Mouse (Mus musculus) heart, embryonic 14.5 days (tissue): ENCODE measurements around the gene Cdkn1a. TPM values are rescaled to one million over a fixed set of nuclear protein-coding genes. Genes with fewer than 3 reads are reported as not detected.
A peak's percentile ranks its signal among the peaks of the same experiment; 100 is the strongest.

Experiments used
- ATAC-seq: fragments of 200-750 bp; cut with Nextera tagmentation; 2 replicates; pipeline ENCODE4 v1.8.0; 2017; ENCODE audit warnings: low read depth, moderate TSS enrichment; ENCODE audit not compliant: insufficient number of reproducible peaks, insufficient read depth, low FRiP score
- H3K27ac ChIP-seq, 2 experiments: fragments of 200-500 bp in 1 of 2; fragments of 300-500 bp in 1 of 2; sonication (generic) in 1 of 2; replicated peaks in 1 of 2; 2 replicates each; pipeline ENCODE4 v1.5.1; 2012 to 2014; ENCODE audit warnings: low read depth in 2 of 2, low read length in 2 of 2, control low read depth in 1 of 2, mild to moderate bottlenecking in 1 of 2, mixed read lengths in 1 of 2; ENCODE audit not compliant: control insufficient read depth in 1 of 2, insufficient read depth in 1 of 2
- H3K27me3 ChIP-seq: fragments of 300-500 bp; sonication (generic); 2 replicates; pipeline ENCODE4 v1.6.1; 2014; ENCODE audit warnings: mild to moderate bottlenecking, low read length, control low read depth; ENCODE audit not compliant: control insufficient read depth, insufficient read depth
- H3K36me3 ChIP-seq: fragments of 300-500 bp; sonication (generic); 2 replicates; pipeline ENCODE4 v1.6.1; 2014; ENCODE audit warnings: mild to moderate bottlenecking, control low read depth, low read length, mixed read lengths; ENCODE audit not compliant: control insufficient read depth, insufficient read depth
- H3K4me1 ChIP-seq, 2 experiments: fragments of 200-500 bp in 1 of 2; fragments of 300-500 bp in 1 of 2; sonication (generic) in 1 of 2; 2 replicates each; pipeline ENCODE4 v1.6.1; 2012 to 2014; ENCODE audit warnings: low read length in 2 of 2, control low read depth in 1 of 2, mixed read lengths in 1 of 2; ENCODE audit not compliant: control insufficient read depth in 2 of 2, insufficient read depth in 2 of 2
- H3K4me2 ChIP-seq: fragments of 300-500 bp; sonication (generic); 2 replicates; pipeline ENCODE4 v1.6.1; 2014; ENCODE audit warnings: mild to moderate bottlenecking, low read length
- H3K4me3 ChIP-seq, 2 experiments: fragments of 200-500 bp in 1 of 2; fragments of 300-500 bp in 1 of 2; sonication (generic) in 1 of 2; 2 replicates each; pipeline ENCODE4 v1.5.1; 2012 to 2014; ENCODE audit warnings: low read length in 2 of 2, mild to moderate bottlenecking in 2 of 2, control low read depth in 1 of 2, low read depth in 1 of 2, moderate library complexity in 1 of 2; ENCODE audit not compliant: control insufficient read depth in 1 of 2, insufficient read depth in 1 of 2
- H3K9ac ChIP-seq: fragments of 300-500 bp; sonication (generic); 2 replicates; pipeline ENCODE4 v1.6.1; 2014; ENCODE audit warnings: mild to moderate bottlenecking, low read length
- H3K9me3 ChIP-seq: fragments of 300-500 bp; sonication (generic); 2 replicates; pipeline ENCODE4 v1.6.1; 2016; ENCODE audit warnings: low read length, control low read depth; ENCODE audit not compliant: control insufficient read depth
- WGBS: fragments of 180-500 bp; shearing (Covaris S2); extraction: QIAGEN DNeasy Blood & Tissue Kit; methylation state at CpG from one replicate; pipeline ENCODE4 v1.1.7; 2014; 5-methylcytosine and 5-hydroxymethylcytosine counted together
- polyA plus RNA-seq: library from polyadenylated mRNA; unstranded; fragments of >200 nt; fragmentation: Nextera tagmentation; extraction: Ambion mirVana; gene quantifications from 2 replicates; pipeline ENCODE4 v1.2.1, GENCODE M21; 2014

Cdkn1a gene
- polyA plus RNA-seq, 1 experiment from 2014 or later = 51.7 TPM

DNA sequence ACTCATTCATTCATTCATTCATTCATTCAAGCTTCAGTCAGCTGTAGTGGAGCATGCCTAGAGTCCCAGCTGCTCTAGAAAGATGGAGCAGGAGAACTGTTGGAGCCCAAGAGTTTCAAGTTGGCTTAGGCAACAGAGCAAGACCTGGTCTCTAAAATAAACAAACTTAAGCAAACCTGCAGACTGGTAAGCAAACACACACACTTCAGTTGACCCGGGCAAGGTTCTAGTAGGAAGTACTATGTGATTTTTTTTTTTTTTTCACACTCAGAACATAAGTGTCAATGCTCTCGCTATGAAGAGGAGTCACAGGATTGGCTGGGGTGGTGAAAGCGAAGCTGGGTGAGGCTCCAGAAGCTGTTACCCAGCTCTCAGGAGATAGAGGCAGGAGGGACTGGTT is 31.2 kb upstream of the Cdkn1a start:
- no peak overlapping the region for H3K27ac ChIP-seq
- H3K36me3 ChIP-seq = no peaks in the 10 kb centered on the region
- no peak overlapping the region for H3K4me2 ChIP-seq
- H3K4me3 ChIP-seq = no peak overlapping the region
- WGBS = 80% methylated on average over 3 of the region's 3 CpGs
- H3K4me1 ChIP-seq = peaks cover 42 to 50% of the 10 kb centered on the region in 2 experiments
- no peak for ATAC-seq
- H3K9me3 ChIP-seq = no peaks in the 10 kb centered on the region
- H3K9ac ChIP-seq = no peak overlapping the region
- no peaks in the 10 kb centered on the region for H3K27me3 ChIP-seq

DNA sequence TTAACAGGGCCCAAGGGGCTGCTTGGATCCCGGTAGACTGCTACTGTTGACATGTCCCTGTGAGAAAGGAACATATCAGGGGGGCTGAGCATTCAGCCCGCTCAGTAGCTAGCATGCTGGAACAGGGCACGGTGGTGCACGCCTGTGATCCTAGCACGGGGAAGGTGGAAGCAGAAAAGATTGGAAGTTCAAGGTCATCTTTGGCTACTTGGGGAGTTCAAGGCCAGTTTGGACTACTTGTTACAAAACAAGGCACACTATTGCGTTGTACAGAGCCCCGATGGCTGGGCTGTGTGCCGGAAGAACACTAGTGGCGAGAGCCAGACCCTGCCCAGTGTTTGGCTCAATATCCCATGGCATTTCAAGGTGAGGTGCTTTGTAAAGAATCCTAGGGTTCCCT is 29.8 kb upstream of the Cdkn1a start:
- Histone ChIP-seq H3K4me2 (no peak overlapping the region), H3K4me3 (no peak overlapping the region), H3K9ac (no peak overlapping the region), H3K27me3 (no peaks in the 10 kb centered on the region), H3K27ac (no peak overlapping the region), H3K9me3 (no peaks in the 10 kb centered on the region), H3K36me3 (no peaks in the 10 kb centered on the region), H3K4me1 (peaks cover 42 to 45% of the 10 kb centered on the region in 2 experiments)
- no peak for ATAC-seq
- WGBS = 78% methylated on average over 9 of the region's 9 CpGs

DNA sequence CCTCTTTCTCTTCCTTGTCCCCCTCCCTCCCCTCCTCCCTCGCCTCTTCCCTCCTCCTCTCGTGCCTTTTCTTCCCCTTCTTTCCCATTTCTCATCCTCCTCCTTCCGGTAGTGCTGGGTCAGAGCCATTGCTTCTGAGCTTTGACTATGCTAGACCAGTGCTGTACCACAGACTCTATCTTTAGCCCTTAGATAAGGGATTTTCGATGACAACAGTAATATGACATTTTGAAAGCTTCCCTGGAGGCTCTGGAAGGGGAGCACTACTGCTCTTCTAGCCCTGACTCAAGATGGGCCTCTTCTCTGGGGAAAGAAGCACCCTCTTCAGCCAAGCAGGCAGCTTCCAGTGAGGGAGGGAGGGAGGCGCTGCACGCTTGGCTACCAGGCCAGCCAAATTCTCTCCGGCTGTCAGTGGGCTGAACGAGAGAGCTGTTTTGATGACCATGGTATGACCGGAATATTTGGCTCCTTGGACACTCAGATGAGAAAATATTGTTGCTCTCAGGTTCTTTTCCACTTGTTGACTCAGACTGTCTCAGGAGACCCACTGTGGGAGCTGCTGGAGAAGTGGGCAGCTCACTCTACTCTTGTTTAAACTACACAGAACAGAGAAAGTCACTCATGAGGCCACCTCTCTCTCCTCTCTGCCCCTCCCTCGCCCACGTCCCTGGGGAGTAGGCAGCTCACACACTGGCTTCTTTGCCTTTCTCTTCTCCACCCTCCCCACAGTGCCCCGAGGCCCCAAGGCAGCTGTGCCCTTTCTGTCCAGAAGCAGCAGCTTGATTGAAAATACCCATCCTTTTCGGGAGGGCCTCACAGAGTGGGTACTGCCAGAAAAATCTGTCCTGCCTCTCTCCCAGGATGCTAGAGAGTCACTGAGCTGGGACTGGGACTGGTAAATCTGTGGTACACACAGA is 28.4 kb upstream of the Cdkn1a start:
- Histone ChIP-seq H3K4me2 (peak overlapping the region; percentile 29), H3K9ac (peak overlapping the region; percentile 60), H3K4me3 (no peak overlapping the region), H3K27ac (peak overlapping the region; percentile 35 to 67; a peak in 3 of 4 replicates), H3K9me3 (no peaks in the 10 kb centered on the region), H3K4me1 (peaks cover 32% of the 10 kb centered on the region in 2 experiments), H3K27me3 (no peaks in the 10 kb centered on the region), H3K36me3 (no peaks in the 10 kb centered on the region)
- 28% methylated on average over 13 of the region's 13 CpGs for WGBS
- 0 out of 2 replicates have a peak, but pooled peaks have one; percentile 23 for ATAC-seq

- Histone ChIP-seq H3K4me2 (no peak overlapping the region; the same call in 1 of the 2 replicates), H3K9me3 (no peaks in the 10 kb centered on the region), H3K27ac (no peak overlapping the region; a peak in 2 of 4 replicates), H3K9ac (peak overlapping the region; percentile 46; the same call in 1 of the 2 replicates), H3K4me3 (no peak overlapping the region), H3K27me3 (no peaks in the 10 kb centered on the region), H3K4me1 (peaks cover 27 to 31% of the 10 kb centered on the region in 2 experiments), H3K36me3 (no peaks in the 10 kb centered on the region)
- no peak for ATAC-seq
- WGBS = 46% methylated on average over 8 of the region's 8 CpGs
Observed at GRCm38 (mm10) chr17:29063121-29063987, 27.4 kb upstream of the Cdkn1a start.

- Histone ChIP-seq H3K9me3 (no peaks in the 10 kb centered on the region), H3K4me3 (no peak overlapping the region), H3K27ac (no peak overlapping the region), H3K27me3 (no peaks in the 10 kb centered on the region), H3K9ac (no peak overlapping the region; the same call in 1 of the 2 replicates), H3K4me2 (no peak overlapping the region), H3K36me3 (no peaks in the 10 kb centered on the region), H3K4me1 (peaks cover 23 to 31% of the 10 kb centered on the region in 2 experiments)
- no peak for ATAC-seq
- 88% methylated on average over 2 of the region's 2 CpGs for WGBS
Observed at GRCm38 (mm10) chr17:29063988-29064285, 26.8 kb upstream of the Cdkn1a start.

DNA sequence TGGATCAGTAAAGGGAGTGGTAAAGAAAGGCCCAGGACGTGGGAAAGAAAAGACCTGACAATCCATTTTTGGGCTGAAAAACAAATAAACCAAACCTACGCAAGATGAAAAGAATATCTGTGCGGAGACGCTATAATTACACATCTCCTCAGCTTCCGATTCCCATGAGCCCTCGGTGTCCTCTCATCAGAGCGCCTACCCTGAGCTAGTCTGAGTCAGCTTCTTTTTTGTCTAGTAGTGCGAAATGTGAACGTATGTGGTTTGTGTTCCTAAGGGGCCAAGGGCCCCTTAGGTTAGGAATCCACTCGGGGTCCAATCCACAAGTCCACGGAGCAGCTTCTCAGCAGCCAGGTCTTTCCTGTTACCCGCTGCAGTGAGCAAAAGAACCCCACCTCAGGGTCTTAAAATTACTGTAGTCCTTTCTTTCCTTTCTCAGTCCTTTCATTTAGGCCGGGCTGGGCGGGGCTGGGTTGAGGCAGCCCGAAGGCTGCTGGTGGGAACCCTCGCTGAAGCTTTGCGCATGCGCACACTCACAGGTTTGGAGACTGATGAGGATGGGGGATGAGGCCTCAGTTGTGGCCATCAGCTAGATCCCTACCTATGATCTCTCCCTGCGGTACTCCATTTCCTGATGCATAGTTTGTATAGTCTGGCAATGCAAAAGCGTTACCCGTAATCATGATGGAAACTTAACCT is 25.4 kb upstream of the Cdkn1a start:
- Histone ChIP-seq H3K36me3 (no peaks in the 10 kb centered on the region), H3K9me3 (no peaks in the 10 kb centered on the region), H3K4me2 (no peak overlapping the region), H3K4me1 (peaks cover 28 to 34% of the 10 kb centered on the region in 2 experiments), H3K27ac (no peak overlapping the region), H3K9ac (no peak overlapping the region), H3K27me3 (no peaks in the 10 kb centered on the region), H3K4me3 (no peak overlapping the region)
- ATAC-seq = no peak
- 82% methylated on average over 21 of the region's 21 CpGs for whole genome bisulfite sequencing

DNA sequence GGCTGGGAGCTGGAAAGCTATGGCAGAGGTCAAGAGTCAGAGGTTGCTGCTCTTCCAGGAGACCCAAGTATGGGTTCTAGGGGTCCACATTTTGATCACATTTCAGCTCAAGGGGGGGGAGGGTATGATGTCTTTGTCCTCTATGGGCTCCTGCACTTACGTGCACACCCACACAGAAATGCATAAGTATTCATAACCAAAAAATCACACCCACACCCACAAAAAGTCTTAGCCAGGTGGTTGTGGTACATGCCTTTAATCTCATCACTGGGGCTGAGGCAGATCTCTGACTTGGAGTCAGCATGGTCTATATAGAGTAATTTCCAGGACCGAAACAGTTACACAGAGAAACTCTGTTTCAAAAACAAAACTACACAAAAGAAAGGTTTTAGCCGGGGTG is 24.8 kb upstream of the Cdkn1a start:
- WGBS = 94% methylated on average over 3 of the region's 3 CpGs
- Histone ChIP-seq H3K27ac (no peak overlapping the region), H3K27me3 (no peaks in the 10 kb centered on the region), H3K36me3 (no peaks in the 10 kb centered on the region), H3K4me2 (no peak overlapping the region), H3K9ac (no peak overlapping the region), H3K4me3 (no peak overlapping the region), H3K9me3 (no peaks in the 10 kb centered on the region), H3K4me1 (peaks cover 28 to 34% of the 10 kb centered on the region in 2 experiments)
- no peak for ATAC-seq
